Mouse (Mus musculus): ENCODE measurements at regions not wholly inside any gene's neighbourhood (a gene's known extent, or its start where the extent isn't known, plus 50 kb on each side); places are given as distances from the start of the nearest gene placed in this dataset.

- no peaks in the 10 kb centered on the region for H3K36me3 ChIP-seq (ENCODE audit: control insufficient read depth, insufficient read depth, low read length)
- TF ChIP-seq CTCF (IDR thresholded peaks at IDR 0.05; ENCODE audit: extremely low read depth, insufficient read depth, insufficient read length, insufficient replicate concordance) (no peak), POLR2A (IDR thresholded peaks at IDR 0.05; ENCODE audit: low read depth, low read length) (no peak)
- H3K4me1 ChIP-seq (ENCODE audit: control insufficient read depth, insufficient read depth, insufficient read length) = no peaks in the 10 kb centered on the region
- no peak overlapping the region for H3K27ac ChIP-seq (ENCODE audit: insufficient read depth, low read length)
- no peak for DNase-seq (ENCODE audit: low read depth in 1 of 2, low spot score in 2 of 2)
- no peak overlapping the region for H3K4me3 ChIP-seq (ENCODE audit: extremely low read depth, insufficient read depth, insufficient read length)
- no peaks in the 10 kb centered on the region for H3K27me3 ChIP-seq (ENCODE audit: control insufficient read depth, insufficient read depth, low read length)
- WGBS = 93% methylated on average over 2 of the region's 2 CpGs
These were observed 282.1 kb upstream of the Cdyl start for GRCm38 (mm10) chr13:35377487-35377886.

GRCm38 (mm10) chr13:35379500-35379899 is 280.1 kb upstream of the Cdyl start:
- WGBS = 85% methylated on average over 2 of the region's 2 CpGs
- Histone ChIP-seq H3K4me3 (ENCODE audit: extremely low read depth, insufficient read depth, insufficient read length) (no peak overlapping the region), H3K27me3 (ENCODE audit: control insufficient read depth, insufficient read depth, low read length) (no peaks in the 10 kb centered on the region), H3K27ac (ENCODE audit: insufficient read depth, low read length) (no peak overlapping the region), H3K36me3 (ENCODE audit: control insufficient read depth, insufficient read depth, low read length) (no peaks in the 10 kb centered on the region), H3K4me1 (ENCODE audit: control insufficient read depth, insufficient read depth, insufficient read length) (no peaks in the 10 kb centered on the region)
- DNase-seq (ENCODE audit: low read depth in 1 of 2, low spot score in 2 of 2) = no peak
- TF ChIP-seq POLR2A (IDR thresholded peaks at IDR 0.05; ENCODE audit: low read depth, low read length) (no peak), CTCF (IDR thresholded peaks at IDR 0.05; ENCODE audit: extremely low read depth, insufficient read depth, insufficient read length, insufficient replicate concordance) (no peak)

GRCm38 (mm10) chr13:35380224-35381009 is 279.2 kb upstream of the Cdyl start:
- no peaks in the 10 kb centered on the region for H3K4me1 ChIP-seq (ENCODE audit: control insufficient read depth, insufficient read depth, insufficient read length)
- 41% methylated on average over 3 of the region's 3 CpGs for WGBS
- H3K27me3 ChIP-seq (ENCODE audit: control insufficient read depth, insufficient read depth, low read length) = no peaks in the 10 kb centered on the region
- TF ChIP-seq POLR2A (IDR thresholded peaks at IDR 0.05; ENCODE audit: low read depth, low read length) (no peak), CTCF (IDR thresholded peaks at IDR 0.05; ENCODE audit: extremely low read depth, insufficient read depth, insufficient read length, insufficient replicate concordance) (no peak)
- H3K4me3 ChIP-seq (ENCODE audit: extremely low read depth, insufficient read depth, insufficient read length) = no peak overlapping the region
- H3K36me3 ChIP-seq (ENCODE audit: control insufficient read depth, insufficient read depth, low read length) = no peaks in the 10 kb centered on the region
- no peak for DNase-seq (ENCODE audit: low read depth in 1 of 2, low spot score in 2 of 2)
- no peak overlapping the region for H3K27ac ChIP-seq (ENCODE audit: insufficient read depth, low read length)

- WGBS = 76% methylated on average over 2 of the region's 2 CpGs
- TF ChIP-seq POLR2A (IDR thresholded peaks at IDR 0.05; ENCODE audit: low read depth, low read length) (no peak), CTCF (IDR thresholded peaks at IDR 0.05; ENCODE audit: extremely low read depth, insufficient read depth, insufficient read length, insufficient replicate concordance) (no peak)
- Histone ChIP-seq H3K27me3 (ENCODE audit: control insufficient read depth, insufficient read depth, low read length) (no peaks in the 10 kb centered on the region), H3K4me1 (ENCODE audit: control insufficient read depth, insufficient read depth, insufficient read length) (no peaks in the 10 kb centered on the region), H3K27ac (ENCODE audit: insufficient read depth, low read length) (no peak overlapping the region), H3K36me3 (ENCODE audit: control insufficient read depth, insufficient read depth, low read length) (no peaks in the 10 kb centered on the region), H3K4me3 (ENCODE audit: extremely low read depth, insufficient read depth, insufficient read length) (no peak overlapping the region)
- DNase-seq (ENCODE audit: low read depth in 1 of 2, low spot score in 2 of 2) = no peak
These were observed 278.0 kb upstream of the Cdyl start for GRCm38 (mm10) chr13:35381641-35382040.

- H3K4me1 ChIP-seq (ENCODE audit: control insufficient read depth, insufficient read depth, insufficient read length) = no peaks in the 10 kb centered on the region
- no peak overlapping the region for H3K4me3 ChIP-seq (ENCODE audit: extremely low read depth, insufficient read depth, insufficient read length)
- 66% methylated on average over 12 of the region's 12 CpGs for WGBS
- no peak overlapping the region for H3K27ac ChIP-seq (ENCODE audit: insufficient read depth, low read length)
- DNase-seq (ENCODE audit: low read depth in 1 of 2, low spot score in 2 of 2) = no peak
- no peak for TF ChIP-seq CTCF (IDR thresholded peaks at IDR 0.05; ENCODE audit: extremely low read depth, insufficient read depth, insufficient read length, insufficient replicate concordance)
- H3K27me3 ChIP-seq (ENCODE audit: control insufficient read depth, insufficient read depth, low read length) = no peaks in the 10 kb centered on the region
- no peaks in the 10 kb centered on the region for H3K36me3 ChIP-seq (ENCODE audit: control insufficient read depth, insufficient read depth, low read length)
These were observed 276.5 kb upstream of the Cdyl start for GRCm38 (mm10) chr13:35383000-35383623.

- no peak for DNase-seq (ENCODE audit: low read depth in 1 of 2, low spot score in 2 of 2)
- no peak overlapping the region for H3K4me3 ChIP-seq (ENCODE audit: extremely low read depth, insufficient read depth, insufficient read length)
These were observed 276.0 kb upstream of the Cdyl start for GRCm38 (mm10) chr13:35383624-35384018.

GRCm38 (mm10) chr13:35388380-35388779 is 271.3 kb upstream of the Cdyl start:
- no peaks in the 10 kb centered on the region for H3K4me1 ChIP-seq (ENCODE audit: control insufficient read depth, insufficient read depth, insufficient read length)
- no peaks in the 10 kb centered on the region for H3K27me3 ChIP-seq (ENCODE audit: control insufficient read depth, insufficient read depth, low read length)
- no peak overlapping the region for H3K4me3 ChIP-seq (ENCODE audit: extremely low read depth, insufficient read depth, insufficient read length)
- no peak for DNase-seq (ENCODE audit: low read depth in 1 of 2, low spot score in 2 of 2)
- TF ChIP-seq CTCF (IDR thresholded peaks at IDR 0.05; ENCODE audit: extremely low read depth, insufficient read depth, insufficient read length, insufficient replicate concordance) = no peak
- no peak for TF ChIP-seq POLR2A (IDR thresholded peaks at IDR 0.05; ENCODE audit: low read depth, low read length)
- WGBS = 7% methylated on average over 1 of the region's 1 CpGs
- H3K36me3 ChIP-seq (ENCODE audit: control insufficient read depth, insufficient read depth, low read length) = no peaks in the 10 kb centered on the region
- H3K27ac ChIP-seq (ENCODE audit: insufficient read depth, low read length) = no peak overlapping the region

More at GRCm38 (mm10) chr13:35383624-35384018, 276.0 kb upstream of the Cdyl start:
- H3K27ac ChIP-seq (ENCODE audit: insufficient read depth, low read length) = no peak overlapping the region
- H3K27me3 ChIP-seq (ENCODE audit: control insufficient read depth, insufficient read depth, low read length) = no peaks in the 10 kb centered on the region
- no peak for TF ChIP-seq CTCF (IDR thresholded peaks at IDR 0.05; ENCODE audit: extremely low read depth, insufficient read depth, insufficient read length, insufficient replicate concordance)
- no peak for TF ChIP-seq POLR2A (IDR thresholded peaks at IDR 0.05; ENCODE audit: low read depth, low read length)
- 74% methylated on average over 8 of the region's 8 CpGs for WGBS
- no peaks in the 10 kb centered on the region for H3K4me1 ChIP-seq (ENCODE audit: control insufficient read depth, insufficient read depth, insufficient read length)
- no peaks in the 10 kb centered on the region for H3K36me3 ChIP-seq (ENCODE audit: control insufficient read depth, insufficient read depth, low read length)

Data from spleen, adult 2 months (tissue).